Mouse (Mus musculus): ENCODE results near the gene Mapkap1. TPM values are rescaled to one million over a fixed set of nuclear protein-coding genes. Genes with fewer than 3 reads are reported as not detected.

Gene Mapkap1
- polyA plus RNA-seq, 1 experiment from 2014 or later = 62.1 TPM

- no peak overlapping the region for H3K4me3 ChIP-seq (ENCODE audit: low read depth, low read length)
- H3K27ac ChIP-seq (ENCODE audit: low read length) = no peak overlapping the region
- 52% methylated on average over 6 of the region's 6 CpGs for WGBS
- ATAC-seq = no peak
- H3K4me1 ChIP-seq (ENCODE audit: insufficient read depth, low read depth, low read length) = no peaks in the 10 kb centered on the region
- TF ChIP-seq CTCF (IDR thresholded peaks at IDR 0.05) (no peak), EP300 (IDR thresholded peaks at IDR 0.05) (no peak)
- no peaks in the 10 kb centered on the region for H3K36me3 ChIP-seq (ENCODE audit: insufficient read depth, low read length)
- no peak for DNase-seq (ENCODE audit: low spot score)
- no peak overlapping the region for H3K9ac ChIP-seq (replicated peaks; ENCODE audit: low read depth)
- no peaks in the 10 kb centered on the region for H3K27me3 ChIP-seq (replicated peaks; ENCODE audit: insufficient read depth, low read length)
- no peaks in the 10 kb centered on the region for H3K9me3 ChIP-seq (ENCODE audit: low read length)
- H3K4me2 ChIP-seq (replicated peaks; ENCODE audit: low read depth, low read length) = no peak overlapping the region
Observed at GRCm38 (mm10) chr2:34553580-34554231, 147.1 kb downstream of the Mapkap1 start.

DNA sequence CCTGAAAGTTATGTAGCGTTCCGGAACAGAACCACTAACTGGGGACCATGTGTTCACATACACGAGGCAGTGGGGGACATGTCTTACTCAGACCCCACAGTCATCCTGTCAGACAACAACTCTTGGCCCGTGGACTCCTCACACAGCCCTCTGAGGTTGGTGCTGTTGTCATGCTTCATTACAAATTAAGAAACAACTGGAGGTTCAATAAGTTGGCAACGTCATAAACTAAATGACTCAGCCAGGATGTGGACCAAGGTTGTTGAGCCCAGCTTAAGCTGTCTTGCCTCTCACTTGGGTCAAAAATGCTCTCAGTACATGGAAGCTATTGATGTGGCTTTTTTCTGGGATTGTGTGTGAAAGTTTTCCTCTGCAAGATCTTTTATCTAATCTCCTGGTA, 153.6 kb downstream of the Mapkap1 start:
- no peak overlapping the region for H3K4me3 ChIP-seq (ENCODE audit: low read depth, low read length)
- no peak overlapping the region for H3K4me2 ChIP-seq (replicated peaks; ENCODE audit: low read depth, low read length)
- ATAC-seq (no peak), DNase-seq (ENCODE audit: low spot score) (no peak)
- 77% methylated on average over 5 of the region's 5 CpGs for WGBS
- H3K4me1 ChIP-seq (ENCODE audit: insufficient read depth, low read depth, low read length) = no peaks in the 10 kb centered on the region
- H3K9me3 ChIP-seq (ENCODE audit: low read length) = no peaks in the 10 kb centered on the region
- H3K9ac ChIP-seq (replicated peaks; ENCODE audit: low read depth) = no peak overlapping the region
- H3K36me3 ChIP-seq (ENCODE audit: insufficient read depth, low read length) = no peaks in the 10 kb centered on the region
- H3K27me3 ChIP-seq (replicated peaks; ENCODE audit: insufficient read depth, low read length) = no peaks in the 10 kb centered on the region
- no peak overlapping the region for H3K27ac ChIP-seq (ENCODE audit: low read length)
- no peak for TF ChIP-seq EP300 (IDR thresholded peaks at IDR 0.05)
- no peak for TF ChIP-seq CTCF (IDR thresholded peaks at IDR 0.05)

- Histone ChIP-seq H3K27ac (ENCODE audit: low read length) (no peak overlapping the region), H3K4me2 (replicated peaks; ENCODE audit: low read depth, low read length) (no peak overlapping the region), H3K9me3 (ENCODE audit: low read length) (no peaks in the 10 kb centered on the region), H3K4me1 (ENCODE audit: insufficient read depth, low read depth, low read length) (no peaks in the 10 kb centered on the region; the same call in 1 of the 2 replicates), H3K27me3 (replicated peaks; ENCODE audit: insufficient read depth, low read length) (no peaks in the 10 kb centered on the region), H3K36me3 (ENCODE audit: insufficient read depth, low read length) (no peaks in the 10 kb centered on the region), H3K9ac (replicated peaks; ENCODE audit: low read depth) (no peak overlapping the region), H3K4me3 (ENCODE audit: low read depth, low read length) (no peak overlapping the region)
- DNase-seq (ENCODE audit: low spot score) (no peak), ATAC-seq (no peak)
- TF ChIP-seq EP300 (IDR thresholded peaks at IDR 0.05) (no peak), CTCF (IDR thresholded peaks at IDR 0.05) (no peak)
- WGBS = 60% methylated on average over 12 of the region's 12 CpGs
Observed at GRCm38 (mm10) chr2:34563089-34563694, 156.6 kb downstream of the Mapkap1 start.

- no peak overlapping the region for H3K4me3 ChIP-seq (ENCODE audit: low read depth, low read length)
- no peak overlapping the region for H3K27ac ChIP-seq (ENCODE audit: low read length)
- no peaks in the 10 kb centered on the region for H3K27me3 ChIP-seq (replicated peaks; ENCODE audit: insufficient read depth, low read length)
- no peaks in the 10 kb centered on the region for H3K9me3 ChIP-seq (ENCODE audit: low read length)
- no peak for DNase-seq (ENCODE audit: low spot score)
- no peak for ATAC-seq
- H3K9ac ChIP-seq (replicated peaks; ENCODE audit: low read depth) = no peak overlapping the region
- H3K36me3 ChIP-seq (ENCODE audit: insufficient read depth, low read length) = no peaks in the 10 kb centered on the region
- no peak for TF ChIP-seq CTCF (IDR thresholded peaks at IDR 0.05)
- no peak for TF ChIP-seq EP300 (IDR thresholded peaks at IDR 0.05)
- H3K4me2 ChIP-seq (replicated peaks; ENCODE audit: low read depth, low read length) = no peak overlapping the region
- H3K4me1 ChIP-seq (ENCODE audit: insufficient read depth, low read depth, low read length) = no peaks in the 10 kb centered on the region; the same call in 1 of the 2 replicates
Observed at GRCm38 (mm10) chr2:34563865-34564264, 157.3 kb downstream of the Mapkap1 start.

DNA sequence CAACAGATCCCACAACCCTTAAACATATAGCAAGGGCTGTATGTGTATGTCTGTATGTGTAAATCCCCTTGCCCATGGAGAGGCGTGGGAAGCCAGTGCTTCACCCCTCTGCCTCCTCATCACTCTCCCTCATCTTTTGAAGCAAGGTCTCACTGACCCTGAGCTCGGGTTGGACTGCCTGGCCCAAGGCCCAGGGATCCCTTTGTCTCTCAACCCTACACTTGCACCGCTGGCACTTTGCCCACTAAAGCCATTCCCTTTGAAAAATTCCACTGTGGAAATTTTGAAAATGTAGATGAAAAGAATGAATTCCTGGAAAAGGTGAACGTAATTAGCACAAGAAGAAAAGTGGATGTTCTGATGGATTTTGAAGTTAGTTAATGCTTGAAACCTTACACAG, 159.6 kb downstream of the Mapkap1 start:
- H3K9me3 ChIP-seq (ENCODE audit: low read length) = no peaks in the 10 kb centered on the region
- WGBS = 64% methylated on average over 4 of the region's 4 CpGs
- ATAC-seq = no peak

GRCm38 (mm10) chr2:34566601-34567000, 160.0 kb downstream of the Mapkap1 start:
- 56% methylated on average over 1 of the region's 1 CpGs for WGBS

More for the DNA sequence above, 159.6 kb downstream of the Mapkap1 start:
- no peak overlapping the region for H3K9ac ChIP-seq (replicated peaks; ENCODE audit: low read depth)
- no peak for DNase-seq (ENCODE audit: low spot score)
- H3K4me3 ChIP-seq (ENCODE audit: low read depth, low read length) = no peak overlapping the region
- no peaks in the 10 kb centered on the region for H3K27me3 ChIP-seq (replicated peaks; ENCODE audit: insufficient read depth, low read length)
- H3K4me1 ChIP-seq (ENCODE audit: insufficient read depth, low read depth, low read length) = no peaks in the 10 kb centered on the region; the same call in 1 of the 2 replicates
- no peaks in the 10 kb centered on the region for H3K36me3 ChIP-seq (ENCODE audit: insufficient read depth, low read length)
- TF ChIP-seq CTCF (IDR thresholded peaks at IDR 0.05) (no peak), EP300 (IDR thresholded peaks at IDR 0.05) (no peak)
- H3K4me2 ChIP-seq (replicated peaks; ENCODE audit: low read depth, low read length) = no peak overlapping the region
- H3K27ac ChIP-seq (ENCODE audit: low read length) = no peak overlapping the region

More at GRCm38 (mm10) chr2:34566601-34567000, 160.0 kb downstream of the Mapkap1 start:
- Histone ChIP-seq H3K9me3 (ENCODE audit: low read length) (no peaks in the 10 kb centered on the region), H3K4me2 (replicated peaks; ENCODE audit: low read depth, low read length) (no peak overlapping the region), H3K36me3 (ENCODE audit: insufficient read depth, low read length) (no peaks in the 10 kb centered on the region), H3K27ac (ENCODE audit: low read length) (no peak overlapping the region), H3K9ac (replicated peaks; ENCODE audit: low read depth) (no peak overlapping the region), H3K4me3 (ENCODE audit: low read depth, low read length) (no peak overlapping the region), H3K27me3 (replicated peaks; ENCODE audit: insufficient read depth, low read length) (no peaks in the 10 kb centered on the region), H3K4me1 (ENCODE audit: insufficient read depth, low read depth, low read length) (no peaks in the 10 kb centered on the region; the same call in 1 of the 2 replicates)
- TF ChIP-seq EP300 (IDR thresholded peaks at IDR 0.05) (no peak), CTCF (IDR thresholded peaks at IDR 0.05) (no peak)
- no peak for DNase-seq (ENCODE audit: low spot score)
- no peak for ATAC-seq

Measured in lung, postnatal 0 days (tissue).